Mouse (Mus musculus) heart, postnatal 0 days (tissue): ENCODE measurements around the gene Prickle4.

ENCODE experiments used
- CTCF ChIP-seq: IDR thresholded peaks from 2 replicates; pipeline ENCODE4 v1.5.1; 2016; ENCODE audit warnings: antibody characterized with exemption, control low read depth, low read depth
- EP300 ChIP-seq: IDR thresholded peaks from 2 replicates; pipeline ENCODE4 v1.6.1; 2016; ENCODE audit warnings: antibody characterized with exemption, low read depth

- no peak for TF ChIP-seq EP300
- no peak for TF ChIP-seq CTCF
Measured at GRCm38 (mm10) chr17:47715037-47715436, 20.5 kb upstream of the Prickle4 start.
